Mouse (Mus musculus): ENCODE results near the gene Mfsd4b2.

DNA sequence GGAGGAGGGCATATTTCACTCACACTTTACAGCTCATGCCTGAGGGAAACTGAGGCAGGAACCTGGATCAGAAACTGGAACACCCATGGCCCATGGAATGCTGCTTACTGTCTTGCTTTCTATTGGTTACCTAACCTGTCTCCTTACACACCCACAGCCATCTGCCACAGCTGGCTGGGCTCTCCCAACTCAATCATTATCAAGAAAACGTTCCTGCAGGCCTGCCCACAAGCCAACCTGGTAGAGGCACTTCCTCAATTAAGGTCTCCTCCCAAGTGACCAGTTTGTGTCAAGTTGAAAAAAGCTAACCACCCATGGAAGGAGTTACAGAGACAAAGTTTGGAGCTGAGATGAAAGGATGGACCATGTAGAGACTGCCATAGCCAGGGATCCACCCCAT is 35.2 kb upstream of the Mfsd4b2 start:
- TF ChIP-seq POLR2A (IDR thresholded peaks at IDR 0.05; ENCODE audit: control insufficient read depth, low read depth, low read length) (no peak), CTCF (IDR thresholded peaks at IDR 0.05; ENCODE audit: control insufficient read depth, insufficient read depth, insufficient replicate concordance, low read depth, low read length) (no peak)

All from testis, adult 2 months (tissue).